Mouse (Mus musculus) limb, embryonic 12.5 days (tissue): Measurements from ENCODE around the gene Mrgprd. TPM values are rescaled to one million over a fixed set of nuclear protein-coding genes. Genes with fewer than 3 reads are reported as not detected.
A peak's percentile ranks its signal among the peaks of the same experiment; 100 is the strongest.

ENCODE experiments used
- ATAC-seq: fragments of 200-750 bp; cut with Nextera tagmentation; 2 replicates; pipeline ENCODE4 v1.8.0; 2017; ENCODE audit warnings: low read depth, moderate TSS enrichment; ENCODE audit not compliant: insufficient number of reproducible peaks, insufficient read depth, low FRiP score, low TSS enrichment
- H3K27ac ChIP-seq: fragments of 300-500 bp; sonication (generic); 2 replicates; pipeline ENCODE4 v1.5.1; 2016; ENCODE audit warnings: mild to moderate bottlenecking, moderate library complexity
- H3K27me3 ChIP-seq: fragments of 300-500 bp; sonication (generic); 2 replicates; pipeline ENCODE4 v1.6.1; 2016; ENCODE audit warnings: mild to moderate bottlenecking, moderate library complexity
- H3K36me3 ChIP-seq: fragments of 300-500 bp; sonication (generic); 2 replicates; pipeline ENCODE4 v1.6.1; 2016; ENCODE audit warnings: mild to moderate bottlenecking, moderate library complexity
- H3K4me1 ChIP-seq: fragments of 300-500 bp; sonication (generic); replicated peaks from 2 replicates; pipeline ENCODE4 v1.6.1; 2016
- H3K4me2 ChIP-seq: fragments of 300-500 bp; sonication (generic); 2 replicates; pipeline ENCODE4 v1.6.1; 2016; ENCODE audit warnings: mild to moderate bottlenecking, moderate library complexity
- H3K4me3 ChIP-seq: fragments of 300-500 bp; sonication (generic); replicated peaks from 2 replicates; pipeline ENCODE4 v1.5.1; 2016; ENCODE audit warnings: mild to moderate bottlenecking
- H3K9ac ChIP-seq: fragments of 300-500 bp; sonication (generic); replicated peaks from 2 replicates; pipeline ENCODE4 v1.6.1; 2016; ENCODE audit warnings: mild to moderate bottlenecking, moderate library complexity
- H3K9me3 ChIP-seq: fragments of 300-500 bp; sonication (generic); 2 replicates; pipeline ENCODE4 v1.6.1; 2016; ENCODE audit warnings: mild to moderate bottlenecking, moderate library complexity
- WGBS: fragments of 180-500 bp; shearing (Covaris S2); methylation state at CpG from one replicate; pipeline ENCODE4 v1.1.7; 2016; 5-methylcytosine and 5-hydroxymethylcytosine counted together
- polyA plus RNA-seq: library from polyadenylated mRNA; unstranded; fragments of >200 nt; fragmentation: Nextera tagmentation; extraction: Ambion mirVana; gene quantifications from 2 replicates; pipeline ENCODE4 v1.2.1, GENCODE M21; 2016

Gene Mrgprd
- polyA plus RNA-seq, 1 experiment from 2014 or later = not detected

- Histone ChIP-seq H3K4me2 (no peak overlapping the region), H3K27me3 (no peaks in the 10 kb centered on the region), H3K4me3 (no peak overlapping the region), H3K36me3 (no peaks in the 10 kb centered on the region), H3K4me1 (peaks cover 38% of the 10 kb centered on the region), H3K9ac (no peak overlapping the region), H3K9me3 (no peaks in the 10 kb centered on the region), H3K27ac (0 out of 2 replicates have a peak overlapping the region, but pooled peaks have one; percentile 84)
- 76% methylated on average over 2 of the region's 2 CpGs for WGBS
- ATAC-seq = no peak
Observed at GRCm38 (mm10) chr7:145330641-145331040, 16.0 kb downstream of the Mrgprd start.

GRCm38 (mm10) chr7:145332376-145333041, 17.9 kb downstream of the Mrgprd start:
- Histone ChIP-seq H3K9ac (no peak overlapping the region), H3K4me1 (peaks cover 38% of the 10 kb centered on the region), H3K4me2 (no peak overlapping the region), H3K9me3 (no peaks in the 10 kb centered on the region), H3K27me3 (no peaks in the 10 kb centered on the region), H3K4me3 (no peak overlapping the region), H3K27ac (peak overlapping the region; percentile 64), H3K36me3 (no peaks in the 10 kb centered on the region)
- 0 out of 2 replicates have a peak, but pooled peaks have one; percentile 35 for ATAC-seq
- 21% methylated on average over 1 of the region's 1 CpGs for WGBS

- Histone ChIP-seq H3K9ac (no peak overlapping the region), H3K4me1 (peaks cover 38% of the 10 kb centered on the region), H3K27ac (no peak overlapping the region), H3K27me3 (no peaks in the 10 kb centered on the region), H3K4me3 (no peak overlapping the region), H3K9me3 (no peaks in the 10 kb centered on the region), H3K4me2 (no peak overlapping the region), H3K36me3 (no peaks in the 10 kb centered on the region)
- ATAC-seq = no peak
- WGBS = 77% methylated on average over 6 of the region's 6 CpGs
Observed at GRCm38 (mm10) chr7:145333936-145334335, 19.3 kb downstream of the Mrgprd start.

GRCm38 (mm10) chr7:145334428-145335027, 19.9 kb downstream of the Mrgprd start:
- no peaks in the 10 kb centered on the region for H3K27me3 ChIP-seq
- H3K4me2 ChIP-seq = no peak overlapping the region
- H3K4me1 ChIP-seq = peaks cover 33% of the 10 kb centered on the region
- H3K27ac ChIP-seq = no peak overlapping the region
- no peak overlapping the region for H3K9ac ChIP-seq
- no peaks in the 10 kb centered on the region for H3K36me3 ChIP-seq
- no peak for ATAC-seq
- no peak overlapping the region for H3K4me3 ChIP-seq
- WGBS = 56% methylated on average over 4 of the region's 4 CpGs
- H3K9me3 ChIP-seq = no peaks in the 10 kb centered on the region

- no peaks in the 10 kb centered on the region for H3K36me3 ChIP-seq
Observed at GRCm38 (mm10) chr7:145335199-145335598, 20.6 kb downstream of the Mrgprd start.

GRCm38 (mm10) chr7:145335616-145336332, 21.1 kb downstream of the Mrgprd start:
- Histone ChIP-seq H3K9me3 (no peaks in the 10 kb centered on the region), H3K27ac (no peak overlapping the region), H3K27me3 (no peaks in the 10 kb centered on the region), H3K4me3 (no peak overlapping the region), H3K4me2 (no peak overlapping the region), H3K4me1 (peaks cover 21% of the 10 kb centered on the region), H3K36me3 (no peaks in the 10 kb centered on the region), H3K9ac (no peak overlapping the region)
- ATAC-seq = no peak
- WGBS = 82% methylated on average over 3 of the region's 3 CpGs

More at GRCm38 (mm10) chr7:145335199-145335598, 20.6 kb downstream of the Mrgprd start:
- no peak overlapping the region for H3K9ac ChIP-seq
- no peaks in the 10 kb centered on the region for H3K9me3 ChIP-seq
- no peak overlapping the region for H3K4me3 ChIP-seq
- no peaks in the 10 kb centered on the region for H3K27me3 ChIP-seq
- no peak for ATAC-seq
- peaks cover 26% of the 10 kb centered on the region for H3K4me1 ChIP-seq
- H3K27ac ChIP-seq = no peak overlapping the region
- no peak overlapping the region for H3K4me2 ChIP-seq

- no peaks in the 10 kb centered on the region for H3K36me3 ChIP-seq
- no peak overlapping the region for H3K4me3 ChIP-seq
- no peaks in the 10 kb centered on the region for H3K27me3 ChIP-seq
- 67% methylated on average over 2 of the region's 2 CpGs for WGBS
- ATAC-seq = no peak
- H3K9me3 ChIP-seq = no peaks in the 10 kb centered on the region
- no peak overlapping the region for H3K4me2 ChIP-seq
- peaks cover 8% of the 10 kb centered on the region for H3K4me1 ChIP-seq
- no peak overlapping the region for H3K9ac ChIP-seq
- H3K27ac ChIP-seq = no peak overlapping the region
Observed at GRCm38 (mm10) chr7:145337889-145338288, 23.3 kb downstream of the Mrgprd start.

- Histone ChIP-seq H3K4me3 (no peak overlapping the region), H3K36me3 (no peaks in the 10 kb centered on the region), H3K4me1 (no peaks in the 10 kb centered on the region), H3K27me3 (no peaks in the 10 kb centered on the region), H3K9ac (no peak overlapping the region), H3K27ac (no peak overlapping the region), H3K4me2 (no peak overlapping the region), H3K9me3 (no peaks in the 10 kb centered on the region)
- ATAC-seq = no peak
- WGBS = 88% methylated on average over 5 of the region's 5 CpGs
Observed at GRCm38 (mm10) chr7:145340248-145340904, 25.7 kb downstream of the Mrgprd start.

Other genes starting within 250 kb of the Mrgprd start
- 0.41 TPM in 1 of 2 replicates, not detected in the other for gene 1810010D01Rik, start 106.7 kb upstream of the Mrgprd start, polyA plus RNA-seq
- 9.1 and 10.2 TPM in 2 replicates for gene Tpcn2, start 30.8 kb upstream of the Mrgprd start, polyA plus RNA-seq
- gene Mrgprf, start 14.0 kb upstream of the Mrgprd start, polyA plus RNA-seq = 0.41 TPM in 1 of 2 replicates, not detected in the other